Mouse (Mus musculus): ENCODE measurements around the gene Gnptab. TPM values are rescaled to one million over a fixed set of nuclear protein-coding genes. Genes with fewer than 3 reads are reported as not detected.

Gnptab gene
- polyA plus RNA-seq, 1 experiment from 2014 or later = 7.5 TPM

GRCm38 (mm10) chr10:88494959-88495587 lies 116.1 kb downstream of the Gnptab start:
- no peak overlapping the region for H3K27ac ChIP-seq (replicated peaks; ENCODE audit: low read depth, low read length)
- no peak overlapping the region for H3K9ac ChIP-seq (ENCODE audit: low read length)
- no peaks in the 10 kb centered on the region for H3K36me3 ChIP-seq (ENCODE audit: control insufficient read depth, insufficient read depth, low read length)
- H3K4me1 ChIP-seq (ENCODE audit: control insufficient read depth, insufficient read depth, low read length) = peaks cover 9% of the 10 kb centered on the region
- H3K9me3 ChIP-seq (ENCODE audit: control insufficient read depth, low read length) = no peaks in the 10 kb centered on the region
- no peak for DNase-seq (ENCODE audit: low spot score)
- 89% methylated on average over 4 of the region's 4 CpGs for WGBS
- no peak for ATAC-seq (ENCODE audit: insufficient number of reproducible peaks, low FRiP score, low TSS enrichment, low read depth)
- H3K27me3 ChIP-seq (ENCODE audit: control insufficient read depth, insufficient read depth, low read length) = no peaks in the 10 kb centered on the region
- no peak overlapping the region for H3K4me2 ChIP-seq (ENCODE audit: low read depth, severe bottlenecking)
- H3K4me3 ChIP-seq (ENCODE audit: low read depth, low read length) = no peak overlapping the region

Other genes with a start within 250 kb of the Gnptab start
- gene Parpbp, start 232.2 kb upstream of the Gnptab start, polyA plus RNA-seq (2014; fragmentation: Nextera tagmentation; extraction: Ambion mirVana) = 17.8 and 20.6 TPM in 2 replicates
- gene Nup37, start 232.1 kb upstream of the Gnptab start, polyA plus RNA-seq (2014; fragmentation: Nextera tagmentation; extraction: Ambion mirVana) = 112 TPM in 2 replicates
- 45.2 and 51.2 TPM in 2 replicates for gene Washc3, start 178.0 kb upstream of the Gnptab start, polyA plus RNA-seq (2014; fragmentation: Nextera tagmentation; extraction: Ambion mirVana)
- 0.41 and 0.48 TPM in 2 replicates for gene Dram1, start 52 bp upstream of the Gnptab start, polyA plus RNA-seq (2014; fragmentation: Nextera tagmentation; extraction: Ambion mirVana)
- not detected in 2 replicates for gene Sycp3, start 80.4 kb downstream of the Gnptab start, polyA plus RNA-seq (2014; fragmentation: Nextera tagmentation; extraction: Ambion mirVana)
- gene Chpt1, start 124.9 kb downstream of the Gnptab start, polyA plus RNA-seq (2014; fragmentation: Nextera tagmentation; extraction: Ambion mirVana) = 26.2 and 26.5 TPM in 2 replicates
- 8.4 and 8.6 TPM in 2 replicates for gene Mybpc1, start 226.0 kb downstream of the Gnptab start, polyA plus RNA-seq (2014; fragmentation: Nextera tagmentation; extraction: Ambion mirVana)

All from limb, embryonic 11.5 days (tissue).